Mouse (Mus musculus): Measurements from ENCODE around the gene Npm1. TPM values are rescaled to one million over a fixed set of nuclear protein-coding genes. Genes with fewer than 3 reads are reported as not detected.

Gene Npm1
- polyA plus RNA-seq, 1 experiment = 137 TPM

- H3K9me3 ChIP-seq = no peaks in the 10 kb centered on the region
- peak overlapping the region; percentile 91 for H3K4me3 ChIP-seq (replicated peaks)
- H3K4me1 ChIP-seq = peaks cover 31% of the 10 kb centered on the region
- peaks cover 35% of the 10 kb centered on the region for H3K36me3 ChIP-seq (replicated peaks; ENCODE audit: low read length)
- peaks cover 58% of the 10 kb centered on the region for H3K27me3 ChIP-seq (replicated peaks)
- TF ChIP-seq FLI1 (IDR thresholded peaks at IDR 0.05; ENCODE audit: low read length) (no peak), GATA1 (IDR thresholded peaks at IDR 0.05; ENCODE audit: borderline replicate concordance, low read length) (no peak)
Measured at GRCm38 (mm10) chr11:33147572-33148337, 15.3 kb downstream of the Npm1 start.

GRCm38 (mm10) chr11:33147171-33147571 is 15.8 kb downstream of the Npm1 start, which contains the start of gene Fgf18:
Fgf18 (minus strand) TSS chr11:33147400.
- H3K9me3 ChIP-seq = no peaks in the 10 kb centered on the region
- peaks cover 64% of the 10 kb centered on the region for H3K27me3 ChIP-seq (replicated peaks)
- H3K4me1 ChIP-seq = peaks cover 31% of the 10 kb centered on the region
- TF ChIP-seq FLI1 (IDR thresholded peaks at IDR 0.05; ENCODE audit: low read length) (no peak), GATA1 (IDR thresholded peaks at IDR 0.05; ENCODE audit: borderline replicate concordance, low read length) (no peak)
- peak within 1 kb of the TSS; percentile 91 for H3K4me3 ChIP-seq (replicated peaks)
- peaks cover 31% of the 10 kb centered on the region for H3K36me3 ChIP-seq (replicated peaks; ENCODE audit: low read length)

- Histone ChIP-seq H3K9me3 (no peaks in the 10 kb centered on the region), H3K4me1 (peaks cover 31% of the 10 kb centered on the region), H3K27me3 (replicated peaks) (peaks cover 68% of the 10 kb centered on the region), H3K4me3 (replicated peaks) (peak overlapping the region; percentile 91), H3K36me3 (replicated peaks; ENCODE audit: low read length) (peaks cover 26% of the 10 kb centered on the region)
- no peak for TF ChIP-seq GATA1 (IDR thresholded peaks at IDR 0.05; ENCODE audit: borderline replicate concordance, low read length)
- TF ChIP-seq FLI1 (IDR thresholded peaks at IDR 0.05; ENCODE audit: low read length) = no peak
Measured at GRCm38 (mm10) chr11:33146651-33147131, 16.3 kb downstream of the Npm1 start.

- peaks cover 72% of the 10 kb centered on the region for H3K27me3 ChIP-seq (replicated peaks)
- H3K4me3 ChIP-seq (replicated peaks) = no peak overlapping the region
- H3K36me3 ChIP-seq (replicated peaks; ENCODE audit: low read length) = peaks cover 21% of the 10 kb centered on the region
- no peaks in the 10 kb centered on the region for H3K9me3 ChIP-seq
- TF ChIP-seq FLI1 (IDR thresholded peaks at IDR 0.05; ENCODE audit: low read length) (no peak), GATA1 (IDR thresholded peaks at IDR 0.05; ENCODE audit: borderline replicate concordance, low read length) (no peak)
- H3K4me1 ChIP-seq = peaks cover 31% of the 10 kb centered on the region
Measured at GRCm38 (mm10) chr11:33146143-33146497, 16.9 kb downstream of the Npm1 start.

GRCm38 (mm10) chr11:33145201-33146142 is 17.5 kb downstream of the Npm1 start:
- Histone ChIP-seq H3K27me3 (replicated peaks) (peaks cover 79% of the 10 kb centered on the region), H3K4me3 (replicated peaks) (no peak overlapping the region), H3K4me1 (peaks cover 31% of the 10 kb centered on the region), H3K36me3 (replicated peaks; ENCODE audit: low read length) (peaks cover 14% of the 10 kb centered on the region), H3K9me3 (no peaks in the 10 kb centered on the region)
- TF ChIP-seq FLI1 (IDR thresholded peaks at IDR 0.05; ENCODE audit: low read length) (no peak), GATA1 (IDR thresholded peaks at IDR 0.05; ENCODE audit: borderline replicate concordance, low read length) (no peak)

GRCm38 (mm10) chr11:33143906-33144305 is 19.1 kb downstream of the Npm1 start:
- Histone ChIP-seq H3K27me3 (replicated peaks) (peaks cover 95% of the 10 kb centered on the region), H3K4me3 (replicated peaks) (no peak overlapping the region), H3K4me1 (peaks cover 31% of the 10 kb centered on the region), H3K36me3 (replicated peaks; ENCODE audit: low read length) (no peaks in the 10 kb centered on the region), H3K9me3 (no peaks in the 10 kb centered on the region)
- no peak for TF ChIP-seq FLI1 (IDR thresholded peaks at IDR 0.05; ENCODE audit: low read length)
- no peak for TF ChIP-seq GATA1 (IDR thresholded peaks at IDR 0.05; ENCODE audit: borderline replicate concordance, low read length)

GRCm38 (mm10) chr11:33142801-33143200 is 20.2 kb downstream of the Npm1 start:
- no peak overlapping the region for H3K4me3 ChIP-seq (replicated peaks)
- H3K36me3 ChIP-seq (replicated peaks; ENCODE audit: low read length) = no peaks in the 10 kb centered on the region
- peaks cover 95% of the 10 kb centered on the region for H3K27me3 ChIP-seq (replicated peaks)
- peaks cover 22% of the 10 kb centered on the region for H3K4me1 ChIP-seq
- no peaks in the 10 kb centered on the region for H3K9me3 ChIP-seq
- no peak for TF ChIP-seq GATA1 (IDR thresholded peaks at IDR 0.05; ENCODE audit: borderline replicate concordance, low read length)
- no peak for TF ChIP-seq FLI1 (IDR thresholded peaks at IDR 0.05; ENCODE audit: low read length)

- H3K36me3 ChIP-seq (replicated peaks; ENCODE audit: low read length) = no peaks in the 10 kb centered on the region
- no peak for TF ChIP-seq GATA1 (IDR thresholded peaks at IDR 0.05; ENCODE audit: borderline replicate concordance, low read length)
- no peak for TF ChIP-seq FLI1 (IDR thresholded peaks at IDR 0.05; ENCODE audit: low read length)
- no peaks in the 10 kb centered on the region for H3K9me3 ChIP-seq
- H3K27me3 ChIP-seq (replicated peaks) = peaks cover 93% of the 10 kb centered on the region
- H3K4me1 ChIP-seq = peaks cover 8% of the 10 kb centered on the region; the same call in 1 of the 2 replicates
- H3K4me3 ChIP-seq (replicated peaks) = no peak overlapping the region
Measured at GRCm38 (mm10) chr11:33140111-33140460, 22.9 kb downstream of the Npm1 start.

- TF ChIP-seq GATA1 (IDR thresholded peaks at IDR 0.05; ENCODE audit: borderline replicate concordance, low read length) (no peak), FLI1 (IDR thresholded peaks at IDR 0.05; ENCODE audit: low read length) (no peak)
- peaks cover 91% of the 10 kb centered on the region for H3K27me3 ChIP-seq (replicated peaks)
- H3K36me3 ChIP-seq (replicated peaks; ENCODE audit: low read length) = no peaks in the 10 kb centered on the region
- no peak overlapping the region for H3K4me3 ChIP-seq (replicated peaks)
- no peaks in the 10 kb centered on the region for H3K9me3 ChIP-seq
- H3K4me1 ChIP-seq = peaks cover 7% of the 10 kb centered on the region; the same call in 1 of the 2 replicates
Measured at GRCm38 (mm10) chr11:33139458-33140110, 23.4 kb downstream of the Npm1 start.

Data from megakaryocyte, embryonic 14.5 days (primary cell).